ENCODE assay signal across 8 mouse cellular contexts in the genomic region with DNA sequence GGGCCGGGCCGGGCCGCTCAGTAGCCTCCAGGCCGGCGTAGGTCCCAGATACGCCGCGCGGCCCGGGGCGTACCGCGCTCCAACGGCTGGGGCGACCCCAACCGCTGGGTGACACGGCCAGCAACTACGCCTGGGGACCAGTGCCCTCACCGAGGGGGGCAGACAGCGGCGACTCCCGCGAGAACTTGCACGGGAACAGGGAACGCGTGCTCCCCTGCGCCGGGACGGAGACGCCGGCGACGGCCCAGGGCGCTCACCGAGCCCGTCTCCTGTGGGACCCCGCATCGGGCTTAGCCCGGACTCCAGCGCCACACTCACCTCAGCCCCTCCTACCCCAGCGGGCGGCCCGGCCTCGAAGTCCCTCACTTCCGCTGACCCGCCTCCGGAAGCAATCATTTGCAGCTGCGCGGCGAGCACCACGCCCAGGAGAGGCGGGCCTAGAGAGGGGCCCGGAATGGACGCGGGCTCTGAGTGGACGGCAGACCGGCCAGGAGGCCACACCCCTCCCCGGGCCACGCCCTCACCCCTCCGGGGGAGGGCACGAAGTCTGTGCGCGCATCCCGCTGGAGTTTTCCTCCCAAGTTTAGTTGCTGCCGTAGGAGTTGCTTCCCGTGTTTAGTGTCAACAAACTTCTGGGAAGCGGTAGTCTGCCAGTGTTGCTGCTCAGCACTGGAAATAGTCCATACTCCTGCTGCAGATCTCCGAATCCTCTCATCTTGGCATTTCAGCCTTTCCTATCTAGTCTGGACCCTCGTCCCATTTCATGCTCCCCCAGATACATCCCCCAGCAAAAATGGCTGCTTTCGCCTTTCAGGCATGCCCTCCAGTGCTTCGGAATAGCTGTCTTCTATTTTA. TPM values are rescaled to one million over a fixed set of nuclear protein-coding genes. Genes with fewer than 3 reads are reported as not detected.
DNase-seq lines count a peak whose midpoint lies in the region; ATAC-seq and TF ChIP-seq lines count a peak whose summit lies in the region.

A gene (minus strand): TSS at position 456 of the 855 bp plus-strand sequence.

- H3ac ChIP-seq in C2C12 (ENCODE audit: control insufficient read depth, insufficient read length, low read depth) (peak within 1 kb of the TSS; percentile 83), myocyte (ENCODE audit: control insufficient read depth, insufficient read length) (peak within 1 kb of the TSS; percentile 57)

- peak; percentile 51 for TF ChIP-seq POLR2A in brain, embryonic 14.5 days (IDR thresholded peaks at IDR 0.05; ENCODE audit: borderline replicate concordance, extremely low read depth, insufficient read depth, insufficient read length, poor library complexity, severe bottlenecking)
- peak; percentile 65 for TF ChIP-seq POLR2A in liver, adult 2 months (IDR thresholded peaks at IDR 0.05; ENCODE audit: extremely low read depth, insufficient read depth, low read length)
- TF ChIP-seq POLR2A in myocyte (IDR thresholded peaks at IDR 0.05; ENCODE audit: insufficient read length, low read depth) = peak; percentile 67

- H3K9me3 ChIP-seq in erythroblast, embryonic 14.5 days (ENCODE audit: control insufficient read depth, low read length) = no peaks in the 10 kb centered on the region
- no peaks in the 10 kb centered on the region for H3K9me3 ChIP-seq in heart, embryonic 11.5 days (replicated peaks; ENCODE audit: control insufficient read depth, low read length)
- H3K9me3 ChIP-seq in kidney, embryonic 16.5 days (ENCODE audit: low read length) = no peaks in the 10 kb centered on the region

- peak within 1 kb of the TSS; percentile 88 for H3K9ac ChIP-seq in heart, embryonic 11.5 days (ENCODE audit: low read depth, low read length)
- peak within 1 kb of the TSS; percentile 88 for H3K9ac ChIP-seq in kidney, embryonic 16.5 days (replicated peaks; ENCODE audit: low read length)
- H3K9ac ChIP-seq in liver, adult 2 months (ENCODE audit: low read depth, low read length) = peak within 1 kb of the TSS; percentile 92

- peaks cover 6% of the 10 kb centered on the region for H3K79me3 ChIP-seq in C2C12 (ENCODE audit: low read depth)

- peak within 1 kb of the TSS; percentile 89 for H3K27ac ChIP-seq in heart, embryonic 11.5 days (ENCODE audit: low read depth, low read length)
- peak within 1 kb of the TSS; percentile 92 for H3K27ac ChIP-seq in kidney, embryonic 16.5 days (ENCODE audit: low read length)
- H3K27ac ChIP-seq in liver, adult 2 months (replicated peaks; ENCODE audit: insufficient read depth, low read depth, low read length) = peak within 1 kb of the TSS; percentile 80

- H3K4me1 ChIP-seq in erythroblast, embryonic 14.5 days (ENCODE audit: control insufficient read depth) = peaks cover 42% of the 10 kb centered on the region
- H3K4me1 ChIP-seq in heart, embryonic 11.5 days (ENCODE audit: control insufficient read depth, insufficient read depth, low read length) = peaks cover 31% of the 10 kb centered on the region
- H3K4me1 ChIP-seq in kidney, embryonic 16.5 days (ENCODE audit: insufficient read depth, low read length) = peaks cover 15% of the 10 kb centered on the region
- peaks cover 10% of the 10 kb centered on the region for H3K4me1 ChIP-seq in liver, adult 2 months (ENCODE audit: control insufficient read depth, insufficient read depth, low read length)

- peak within 1 kb of the TSS; percentile 98 for H3K4me2 ChIP-seq in heart, embryonic 11.5 days
- H3K4me2 ChIP-seq in kidney, embryonic 16.5 days (replicated peaks; ENCODE audit: low read depth, low read length) = peak within 1 kb of the TSS; percentile 98
- peak within 1 kb of the TSS; percentile 95 for H3K4me2 ChIP-seq in myocyte (ENCODE audit: low read depth)

- H3K79me2 ChIP-seq in C2C12 (ENCODE audit: control insufficient read depth, insufficient read depth) (peaks cover 31% of the 10 kb centered on the region), myocyte (ENCODE audit: control insufficient read depth, insufficient read depth) (peaks cover 19% of the 10 kb centered on the region)
- peaks cover 5% of the 10 kb centered on the region for H3K79me2 ChIP-seq in liver, adult 2 months (ENCODE audit: control insufficient read depth, insufficient read depth, low read length)

- WGBS in heart, embryonic 11.5 days (ENCODE audit: insufficient replicate concordance) = 1% methylated on average over 71 of the region's 71 CpGs
- under 1% methylated on average over 71 of the region's 71 CpGs for WGBS in kidney, embryonic 16.5 days
- WGBS in liver, adult 2 months = under 1% methylated on average over 71 of the region's 71 CpGs

- H3K4me3 ChIP-seq in C2C12 (ENCODE audit: insufficient read depth, poor library complexity, severe bottlenecking) (peak within 1 kb of the TSS; percentile 75), myocyte (peak within 1 kb of the TSS; percentile 57)
- H3K4me3 ChIP-seq in erythroblast, embryonic 14.5 days (replicated peaks) = peak within 1 kb of the TSS; percentile 99
- peak within 1 kb of the TSS; percentile 99 for H3K4me3 ChIP-seq in heart, embryonic 11.5 days (ENCODE audit: low read depth, low read length)
- H3K4me3 ChIP-seq in kidney, embryonic 16.5 days (ENCODE audit: low read length) = peak within 1 kb of the TSS; percentile 92
- peak within 1 kb of the TSS; percentile 96 for H3K4me3 ChIP-seq in liver, adult 2 months (ENCODE audit: insufficient read depth, low read depth, low read length)

- TF ChIP-seq CTCF in C2C12 (IDR thresholded peaks at IDR 0.05; ENCODE audit: control insufficient read depth, insufficient read depth, insufficient read length) = no peak
- no peak for TF ChIP-seq CTCF in brain, embryonic 14.5 days (IDR thresholded peaks at IDR 0.05; ENCODE audit: borderline replicate concordance, extremely low read depth, insufficient read depth, insufficient read length)
- 0 out of 2 replicates have a peak, but pooled peaks have one; percentile 8 for TF ChIP-seq CTCF in liver, adult 2 months (IDR thresholded peaks at IDR 0.05; ENCODE audit: low read depth, low read length)

- peak; percentile 95 for ATAC-seq in heart, embryonic 11.5 days (replicated peaks; ENCODE audit: insufficient number of reproducible peaks, low FRiP score, low TSS enrichment)
- ATAC-seq in kidney, embryonic 16.5 days (ENCODE audit: low FRiP score, low TSS enrichment) = peak; percentile 98

- no peaks in the 10 kb centered on the region for H3K27me3 ChIP-seq in C2C12 (ENCODE audit: control insufficient read depth, insufficient read depth, insufficient read length)
- H3K27me3 ChIP-seq in erythroblast, embryonic 14.5 days (ENCODE audit: control insufficient read depth) = peaks cover 3% of the 10 kb centered on the region
- no peaks in the 10 kb centered on the region for H3K27me3 ChIP-seq in heart, embryonic 11.5 days (ENCODE audit: control insufficient read depth, insufficient read depth, low read length)
- H3K27me3 ChIP-seq in kidney, embryonic 16.5 days (ENCODE audit: insufficient read depth, low read length) = no peaks in the 10 kb centered on the region
- H3K27me3 ChIP-seq in liver, adult 2 months (ENCODE audit: control insufficient read depth, insufficient read depth, low read length) = no peaks in the 10 kb centered on the region
- H3K27me3 ChIP-seq in myocyte (ENCODE audit: control insufficient read depth, insufficient read depth, insufficient read length) = no peaks in the 10 kb centered on the region
- no peaks in the 10 kb centered on the region for H3K27me3 ChIP-seq in splenic B cell, adult 2 months (ENCODE audit: control insufficient read depth, insufficient read depth, low read length, poor library complexity, severe bottlenecking)

- peaks cover 21% of the 10 kb centered on the region for H3K36me3 ChIP-seq in C2C12 (ENCODE audit: control insufficient read depth, insufficient read depth)
- H3K36me3 ChIP-seq in erythroblast, embryonic 14.5 days (ENCODE audit: control insufficient read depth) = peaks cover 19% of the 10 kb centered on the region
- peaks cover 14% of the 10 kb centered on the region for H3K36me3 ChIP-seq in heart, embryonic 11.5 days (ENCODE audit: control insufficient read depth, insufficient read depth, low read length)
- H3K36me3 ChIP-seq in kidney, embryonic 16.5 days (ENCODE audit: insufficient read depth, low read length) = peaks cover 19% of the 10 kb centered on the region
- H3K36me3 ChIP-seq in liver, adult 2 months (ENCODE audit: control insufficient read depth, insufficient read depth, low read length) = peaks cover 12% of the 10 kb centered on the region
- H3K36me3 ChIP-seq in myocyte (ENCODE audit: control insufficient read depth, insufficient read depth) = peaks cover 12% of the 10 kb centered on the region
- 0 out of 2 replicates have a peak, but pooled peaks cover 2% of the 10 kb centered on the region for H3K36me3 ChIP-seq in splenic B cell, adult 2 months (ENCODE audit: control insufficient read depth, insufficient read depth, low read length, poor library complexity, severe bottlenecking)

- peak; percentile 99 for DNase-seq in brain, embryonic 14.5 days (ENCODE audit: low read depth)
- DNase-seq in liver, adult 2 months (ENCODE audit: extremely low read depth, low read depth, low spot score) = peak; percentile 88
- peak; percentile 96 for DNase-seq in splenic B cell, adult 2 months (ENCODE audit: low read depth, low spot score)

TF ChIP-seq in C2C12, 6 proteins besides CTCF, POLR2A, EP300 and RAD21 (continues in another document):
- no peak for TF ChIP-seq FOSL1 (IDR thresholded peaks at IDR 0.05; ENCODE audit: insufficient read depth, low read length, poor library complexity, severe bottlenecking)
- no peak for TF ChIP-seq USF1 (IDR thresholded peaks at IDR 0.05; ENCODE audit: low read depth)
- no peak for TF ChIP-seq MYOD1 (IDR thresholded peaks at IDR 0.05; ENCODE audit: control insufficient read depth, insufficient read length, low read depth)
- no peak for TF ChIP-seq MYOG (IDR thresholded peaks at IDR 0.05; ENCODE audit: control insufficient read depth, extremely low read depth, insufficient read length)
- TF ChIP-seq CEBPB (IDR thresholded peaks at IDR 0.05; ENCODE audit: low read depth) = no peak

TF ChIP-seq in myocyte, 11 proteins besides CTCF, POLR2A, EP300 and RAD21 (continues in another document):
- no peak for TF ChIP-seq REST (IDR thresholded peaks at IDR 0.05; ENCODE audit: insufficient read depth, insufficient read length)
- TF ChIP-seq POLR2AphosphoS2 (IDR thresholded peaks at IDR 0.05; ENCODE audit: insufficient read length, low read depth) = peak; percentile 52
- no peak for TF ChIP-seq USF1 (IDR thresholded peaks at IDR 0.05; ENCODE audit: low read depth)
- no peak for TF ChIP-seq TCF12 (IDR thresholded peaks at IDR 0.05; ENCODE audit: insufficient read depth, poor library complexity, severe bottlenecking)
- no peak for TF ChIP-seq CEBPB (IDR thresholded peaks at IDR 0.05; ENCODE audit: insufficient read depth, poor library complexity, severe bottlenecking)

RNA-seq across cellular contexts. Expression of the gene that starts here (rescaled TPM):
- polyA plus RNA-seq in C2C12 (2012; fragmentation: generic; extraction: Trizol) (66.6 TPM), myocyte (2012; fragmentation: generic; extraction: Trizol) (92.0 TPM)
- polyA plus RNA-seq in brain, embryonic 14.5 days (2012; rRNA removed) = 152 and 168 TPM in 2 replicates
- 2.5 and 3.9 TPM in 2 replicates for polyA plus RNA-seq in erythroblast, embryonic 14.5 days (2012)
- 167 and 177 TPM in 2 replicates for polyA plus RNA-seq in heart, embryonic 11.5 days (2014; fragmentation: Nextera tagmentation; extraction: Ambion mirVana)
- 126 and 127 TPM in 2 replicates for polyA plus RNA-seq in kidney, embryonic 16.5 days (2015; fragmentation: Nextera tagmentation; extraction: Ambion mirVana)
- 50.9 and 55.1 TPM in 2 replicates for total RNA-seq in liver, adult 2 months (2014; rRNA removed)
- polyA plus RNA-seq in liver, adult 2 months (2012; rRNA removed) = 80.1 and 96.7 TPM in 2 replicates

Comparison
In these comparisons a context has a peak if more than half of its experiments do, and no peak if none do; other contexts are left out.
1. Peak in every context shown above with its lines: DNase-seq, ATAC-seq, H3K4me3 ChIP-seq and H3K27ac ChIP-seq.
2. RNA of the gene that starts here (polyA plus RNA-seq): 167 to 177 TPM in heart, embryonic 11.5 days, 152 to 168 TPM in brain, embryonic 14.5 days, 126 to 127 TPM in kidney, embryonic 16.5 days, 92.0 TPM in myocyte (single experiment), 80.1 to 96.7 TPM in liver, adult 2 months and 66.6 TPM in C2C12 (single experiment); 2.5 to 3.9 TPM in erythroblast, embryonic 14.5 days; every median in the first group is over 10 times any median in the second.